Mouse (Mus musculus): ENCODE data around the gene Pes1. TPM values are rescaled to one million over a fixed set of nuclear protein-coding genes. Genes with fewer than 3 reads are reported as not detected.
"Not testable (repeated sequence)": the region's sequence is repeated elsewhere in the genome, so short reads cannot be mapped to it uniquely, and the experiment has no call there.

Gene Pes1
- polyA plus RNA-seq, 1 experiment from 2014 or later, result 108 TPM

DNA sequence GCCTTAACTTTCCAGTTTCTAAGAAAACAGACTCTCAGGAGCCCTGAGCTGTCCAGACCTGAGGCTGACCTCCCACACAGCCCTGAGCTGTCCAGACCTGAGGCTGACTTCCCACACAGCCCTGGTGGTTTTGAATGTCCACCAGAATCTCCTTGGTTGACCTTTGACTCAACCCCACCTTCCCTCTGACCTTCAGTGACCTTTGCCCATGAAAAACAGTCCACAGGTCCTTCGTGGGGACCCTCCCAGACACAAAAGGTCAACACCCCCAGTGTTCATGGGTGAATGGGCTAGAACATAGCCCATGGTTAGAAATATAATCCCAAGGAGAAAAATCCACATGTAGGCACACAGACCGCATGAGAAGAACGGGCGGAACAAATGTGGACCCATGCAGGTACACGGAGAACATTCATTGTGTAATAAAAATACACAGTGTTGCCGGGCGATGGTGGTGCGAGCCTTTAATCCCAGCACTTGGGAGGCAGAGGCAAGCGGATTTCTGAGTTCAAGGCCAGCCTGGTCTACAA is 30.0 kb upstream of the Pes1 start:
- H3K4me3 ChIP-seq, result no peak overlapping the region
- H3K27ac ChIP-seq (replicated peaks), result no peak overlapping the region
- H3K36me3 ChIP-seq (replicated peaks), result no peaks in the 10 kb centered on the region
- no peaks in the 10 kb centered on the region for H3K27me3 ChIP-seq (replicated peaks; ENCODE audit: low read depth, poor library complexity, severe bottlenecking)
- WGBS, result 85% methylated on average over 9 of the region's 9 CpGs
- no peaks in the 10 kb centered on the region for H3K9me3 ChIP-seq
- peaks cover 21% of the 10 kb centered on the region for H3K4me1 ChIP-seq
- no peak for DNase-seq (ENCODE audit: low spot score)

GRCm38 (mm10) chr11:3935135-3935534 is 28.6 kb upstream of the Pes1 start:
- 64% methylated on average over 4 of the region's 4 CpGs for WGBS
- Histone ChIP-seq H3K4me3 (no peak overlapping the region), H3K4me1 (peaks cover 21% of the 10 kb centered on the region), H3K36me3 (replicated peaks) (no peaks in the 10 kb centered on the region), H3K27ac (replicated peaks) (no peak overlapping the region), H3K27me3 (replicated peaks; ENCODE audit: low read depth, poor library complexity, severe bottlenecking) (no peaks in the 10 kb centered on the region), H3K9me3 (no peaks in the 10 kb centered on the region)
- DNase-seq (ENCODE audit: low spot score), result no peak

DNA sequence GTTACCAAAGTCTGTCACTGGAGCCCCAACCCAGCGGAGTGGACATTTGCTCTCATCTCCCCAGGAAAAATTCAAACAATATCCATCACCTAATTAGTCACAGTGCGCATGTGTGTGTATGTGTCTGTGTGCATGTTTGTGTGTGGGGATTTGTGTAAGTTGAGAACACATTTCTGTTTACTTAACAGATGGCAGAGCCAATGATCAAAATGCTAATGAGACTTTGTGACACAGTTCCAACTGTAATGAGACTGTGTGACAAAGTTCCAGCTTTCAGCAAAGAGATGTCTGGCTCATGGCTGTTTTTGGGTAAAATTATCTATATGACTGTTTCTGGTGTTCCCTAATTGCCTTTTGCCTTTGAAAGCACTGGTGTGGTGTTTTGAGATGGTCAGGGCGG is 27.5 kb upstream of the Pes1 start:
- no peaks in the 10 kb centered on the region for H3K27me3 ChIP-seq (replicated peaks; ENCODE audit: low read depth, poor library complexity, severe bottlenecking)
- no peak for DNase-seq (ENCODE audit: low spot score)
- H3K27ac ChIP-seq (replicated peaks), result no peak overlapping the region
- H3K4me1 ChIP-seq, result peaks cover 13% of the 10 kb centered on the region
- H3K4me3 ChIP-seq, result no peak overlapping the region
- no peaks in the 10 kb centered on the region for H3K9me3 ChIP-seq
- WGBS, result 89% methylated on average over 3 of the region's 3 CpGs
- no peaks in the 10 kb centered on the region for H3K36me3 ChIP-seq (replicated peaks)

DNA sequence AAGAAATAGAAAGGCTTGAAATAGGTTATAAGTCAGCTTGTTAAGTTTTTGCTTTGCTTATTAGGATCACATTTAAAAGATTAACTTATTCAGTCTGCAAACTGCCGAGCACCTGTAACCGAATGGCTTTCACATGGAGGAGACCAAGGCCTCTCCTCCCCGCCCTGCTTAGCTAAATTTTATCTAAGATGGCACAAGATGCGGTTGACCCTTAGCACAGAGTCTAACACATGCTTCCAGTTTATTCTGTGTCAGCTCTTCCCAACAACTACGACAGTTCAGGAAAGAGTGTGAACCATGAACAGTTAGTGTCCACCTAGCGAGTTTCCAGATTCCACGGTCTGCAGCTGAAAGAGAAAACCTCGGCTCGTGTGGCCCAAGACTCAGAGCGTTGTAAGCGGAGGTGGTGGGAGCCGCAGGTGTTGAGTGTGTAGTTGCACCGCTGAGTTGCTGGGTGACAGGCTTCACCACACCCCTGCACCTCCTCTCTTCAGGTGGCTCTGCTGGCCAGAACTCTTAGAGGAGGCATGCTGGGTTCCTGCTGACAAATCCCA is 26.4 kb upstream of the Pes1 start:
- Histone ChIP-seq H3K9me3 (no peaks in the 10 kb centered on the region), H3K27me3 (replicated peaks; ENCODE audit: low read depth, poor library complexity, severe bottlenecking) (no peaks in the 10 kb centered on the region), H3K36me3 (replicated peaks) (no peaks in the 10 kb centered on the region), H3K4me1 (peaks cover 4% of the 10 kb centered on the region), H3K27ac (replicated peaks) (no peak overlapping the region), H3K4me3 (no peak overlapping the region)
- DNase-seq (ENCODE audit: low spot score), result no peak
- WGBS, result 80% methylated on average over 13 of the region's 13 CpGs

DNA sequence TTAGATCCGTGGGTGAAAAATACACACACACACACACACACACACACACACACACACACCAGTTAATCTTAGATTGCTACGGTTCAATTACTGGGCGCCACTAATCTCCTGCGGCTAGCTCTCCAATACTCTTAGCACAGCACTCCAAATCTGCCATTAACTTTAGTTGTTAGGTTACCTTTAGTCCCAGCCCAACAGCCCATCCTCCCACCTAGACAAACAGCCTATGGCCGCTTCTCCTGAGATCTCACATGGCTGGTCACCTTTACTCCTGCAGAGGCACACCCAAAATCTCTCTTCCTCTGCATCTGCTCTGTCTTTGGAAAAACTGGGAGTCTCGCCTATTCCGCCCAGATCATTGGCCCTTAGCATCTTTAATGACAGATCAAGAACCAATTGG is 22.4 kb upstream of the Pes1 start:
- Histone ChIP-seq H3K9me3 (no peaks in the 10 kb centered on the region), H3K4me1 (no peaks in the 10 kb centered on the region), H3K27me3 (replicated peaks; ENCODE audit: low read depth, poor library complexity, severe bottlenecking) (peaks cover 10% of the 10 kb centered on the region), H3K4me3 (no peak overlapping the region), H3K36me3 (replicated peaks) (no peaks in the 10 kb centered on the region), H3K27ac (replicated peaks) (no peak overlapping the region)
- 88% methylated on average over 7 of the region's 7 CpGs for WGBS
- no peak for DNase-seq (ENCODE audit: low spot score)

DNA sequence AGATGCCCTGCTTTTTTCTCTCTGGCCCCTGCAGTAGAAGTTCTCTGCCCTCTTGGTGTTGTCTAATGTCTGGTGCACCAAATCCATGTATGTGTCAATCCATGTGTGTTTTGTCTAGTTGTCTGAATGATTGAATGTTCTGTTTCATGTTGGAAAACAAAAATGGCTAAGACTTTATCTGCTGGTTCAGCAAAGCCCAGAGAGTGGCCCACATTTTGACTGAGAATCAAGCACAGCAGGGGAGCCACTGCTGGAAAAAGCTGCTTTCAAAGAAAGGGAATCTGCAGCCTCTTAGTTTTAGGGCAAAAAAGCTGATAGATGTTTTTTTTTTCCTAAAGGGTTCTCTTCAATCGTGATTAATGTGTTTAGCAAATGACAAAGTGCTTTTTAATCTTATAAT is 17.4 kb upstream of the Pes1 start:
- DNase-seq (ENCODE audit: low spot score), result no peak

GRCm38 (mm10) chr11:3954876-3955275 is 8.9 kb upstream of the Pes1 start:
- not testable (repeated sequence) for H3K4me1 ChIP-seq; DNase-seq (ENCODE audit: low spot score); H3K4me3 ChIP-seq; H3K27me3 ChIP-seq (replicated peaks; ENCODE audit: low read depth, poor library complexity, severe bottlenecking); H3K27ac ChIP-seq (replicated peaks); H3K36me3 ChIP-seq (replicated peaks)
- peaks cover 11% of the 10 kb centered on the region for H3K9me3 ChIP-seq
- 76% methylated on average over 5 of the region's 5 CpGs for WGBS

More for the DNA sequence above, 17.4 kb upstream of the Pes1 start:
- Histone ChIP-seq H3K4me1 (no peaks in the 10 kb centered on the region), H3K27ac (replicated peaks) (no peak overlapping the region), H3K36me3 (replicated peaks) (no peaks in the 10 kb centered on the region), H3K4me3 (no peak overlapping the region), H3K27me3 (replicated peaks; ENCODE audit: low read depth, poor library complexity, severe bottlenecking) (peaks cover 12% of the 10 kb centered on the region), H3K9me3 (no peaks in the 10 kb centered on the region)
- WGBS, result 15% methylated on average over 1 of the region's 1 CpGs

DNA sequence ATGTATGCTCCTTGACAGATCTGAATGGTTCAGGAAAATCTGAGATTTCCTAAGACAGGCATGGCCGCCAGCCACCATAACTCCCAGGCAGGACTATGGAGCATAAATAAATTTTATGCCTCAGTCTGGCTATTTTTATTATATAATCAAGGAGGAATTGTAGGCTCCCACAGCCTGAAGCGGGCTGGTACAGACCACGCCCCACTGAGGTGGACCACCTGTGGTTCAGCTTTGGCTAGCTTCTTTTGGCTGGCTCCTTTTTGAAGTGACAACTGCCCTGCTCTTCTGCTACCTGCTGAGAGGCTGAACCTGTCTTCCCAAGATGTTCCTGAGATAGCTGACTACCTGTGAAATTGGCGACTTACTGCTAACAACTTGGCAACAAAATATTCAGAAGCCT is 8.4 kb upstream of the Pes1 start:
- WGBS, result 76% methylated on average over 4 of the region's 4 CpGs
- not testable (repeated sequence) for H3K36me3 ChIP-seq (replicated peaks); H3K4me1 ChIP-seq; H3K27ac ChIP-seq (replicated peaks); H3K27me3 ChIP-seq (replicated peaks; ENCODE audit: low read depth, poor library complexity, severe bottlenecking); H3K4me3 ChIP-seq; DNase-seq (ENCODE audit: low spot score)
- peaks cover 11% of the 10 kb centered on the region for H3K9me3 ChIP-seq

- no peaks in the 10 kb centered on the region for H3K27me3 ChIP-seq (replicated peaks; ENCODE audit: low read depth, poor library complexity, severe bottlenecking)
- no peaks in the 10 kb centered on the region for H3K36me3 ChIP-seq (replicated peaks)
- peaks cover 16% of the 10 kb centered on the region for H3K4me1 ChIP-seq
- no peak overlapping the region for H3K4me3 ChIP-seq
- H3K27ac ChIP-seq (replicated peaks), result no peak overlapping the region
- 49% methylated on average over 2 of the region's 2 CpGs for WGBS
- H3K9me3 ChIP-seq, result 0 out of 2 replicates have a peak, but pooled peaks cover under 1% of the 10 kb centered on the region
- no peak for DNase-seq (ENCODE audit: low spot score)
These were observed 2.9 kb upstream of the Pes1 start for GRCm38 (mm10) chr11:3960901-3961300.

- Histone ChIP-seq H3K9me3 (no peaks in the 10 kb centered on the region), H3K27ac (replicated peaks) (no peak overlapping the region), H3K4me3 (no peak overlapping the region), H3K36me3 (replicated peaks) (peaks cover 7% of the 10 kb centered on the region), H3K4me1 (peaks cover 19% of the 10 kb centered on the region), H3K27me3 (replicated peaks; ENCODE audit: low read depth, poor library complexity, severe bottlenecking) (no peaks in the 10 kb centered on the region)
- WGBS, result 72% methylated on average over 3 of the region's 3 CpGs
- DNase-seq (ENCODE audit: low spot score), result no peak
These were observed 2.0 kb upstream of the Pes1 start for GRCm38 (mm10) chr11:3961761-3962160.

GRCm38 (mm10) chr11:3963155-3963554 is 620 bp upstream of the Pes1 start:
- peak overlapping the region; percentile 85 for H3K4me3 ChIP-seq
- peaks cover 16% of the 10 kb centered on the region for H3K36me3 ChIP-seq (replicated peaks)
- H3K4me1 ChIP-seq, result peaks cover 19% of the 10 kb centered on the region
- H3K9me3 ChIP-seq, result no peaks in the 10 kb centered on the region
- DNase-seq (ENCODE audit: low spot score), result no peak
- peak overlapping the region; percentile 90 for H3K27ac ChIP-seq (replicated peaks)
- H3K27me3 ChIP-seq (replicated peaks; ENCODE audit: low read depth, poor library complexity, severe bottlenecking), result no peaks in the 10 kb centered on the region
- WGBS, result 83% methylated on average over 10 of the region's 10 CpGs

DNA sequence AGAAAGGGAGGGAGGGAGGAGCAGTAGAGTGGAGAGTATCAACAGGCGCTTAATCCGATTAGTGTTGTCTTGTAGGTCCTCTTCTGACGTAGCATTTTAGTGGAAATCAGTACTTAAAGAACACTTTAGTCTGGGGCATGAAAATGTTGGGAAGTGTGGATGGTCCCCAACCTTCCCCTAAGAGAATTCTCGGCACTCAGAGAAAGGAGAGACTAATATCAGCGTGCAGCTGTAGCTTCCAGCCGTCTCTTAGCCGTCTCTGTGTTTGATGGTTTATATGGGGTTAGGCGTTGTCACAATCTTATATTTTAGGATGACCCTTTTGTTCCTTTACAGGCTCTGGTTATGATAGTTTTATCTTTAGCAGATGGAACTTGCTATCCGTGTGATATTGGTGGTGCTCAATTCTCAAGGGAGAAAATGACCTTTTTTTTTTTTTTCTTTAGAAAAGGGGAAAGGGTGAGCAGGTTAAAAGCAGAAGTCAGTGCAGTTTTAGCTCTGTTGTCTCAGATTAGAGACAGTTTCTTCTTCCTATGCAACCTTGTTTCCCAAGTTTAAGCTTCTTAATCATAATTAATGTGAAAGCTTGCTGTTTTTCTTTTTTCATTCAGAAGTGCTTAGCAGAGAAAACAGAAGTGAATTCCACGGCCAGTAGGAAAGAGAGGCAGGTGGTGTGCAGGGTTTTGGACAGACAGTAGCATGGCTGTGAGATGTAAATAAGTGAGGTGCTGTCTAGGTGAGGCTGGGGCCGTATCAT is 819 bp downstream of the Pes1 start:
- no peaks in the 10 kb centered on the region for H3K27me3 ChIP-seq (replicated peaks; ENCODE audit: low read depth, poor library complexity, severe bottlenecking)
- WGBS, result 16% methylated on average over 11 of the region's 11 CpGs
- peaks cover 19% of the 10 kb centered on the region for H3K4me1 ChIP-seq
- H3K4me3 ChIP-seq, result peak overlapping the region; percentile 85
- peak overlapping the region; percentile 90 for H3K27ac ChIP-seq (replicated peaks)
- H3K36me3 ChIP-seq (replicated peaks), result peaks cover 30% of the 10 kb centered on the region
- H3K9me3 ChIP-seq, result no peaks in the 10 kb centered on the region
- no peak for DNase-seq (ENCODE audit: low spot score)

DNA sequence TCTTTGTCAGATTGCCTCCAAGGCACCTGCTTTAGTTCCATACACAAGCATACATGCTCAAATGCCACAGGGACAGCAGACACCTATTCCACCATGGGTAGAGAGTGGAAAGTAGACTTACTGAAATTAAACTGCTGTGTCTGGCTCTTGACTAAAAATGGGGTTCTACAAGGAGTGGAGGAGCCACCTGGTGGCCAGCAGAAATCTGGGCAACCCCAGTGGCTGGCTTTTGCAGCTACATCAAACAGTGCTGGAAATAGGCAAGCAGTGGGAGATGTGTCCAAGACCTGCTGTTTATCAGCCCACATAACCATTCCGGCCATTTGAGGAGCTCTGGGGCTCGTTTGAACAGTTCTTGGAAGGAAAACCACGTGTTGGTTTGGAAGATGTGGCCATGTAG is 6.1 kb downstream of the Pes1 start:
- WGBS, result 88% methylated on average over 3 of the region's 3 CpGs
- no peak for DNase-seq (ENCODE audit: low spot score)
- Histone ChIP-seq H3K27ac (replicated peaks) (no peak overlapping the region), H3K27me3 (replicated peaks; ENCODE audit: low read depth, poor library complexity, severe bottlenecking) (no peaks in the 10 kb centered on the region), H3K4me3 (no peak overlapping the region), H3K4me1 (peaks cover 14% of the 10 kb centered on the region), H3K9me3 (no peaks in the 10 kb centered on the region), H3K36me3 (replicated peaks) (peaks cover 82% of the 10 kb centered on the region)

Measured in embryonic facial prominence, embryonic 10.5 days (tissue).